Mouse (Mus musculus): ENCODE data around the gene Icam2. TPM values are rescaled to one million over a fixed set of nuclear protein-coding genes. Genes with fewer than 3 reads are reported as not detected.

The Icam2 gene
- total and polyA plus RNA-seq, 3 experiments, result 15.3 to 40.1 (median 26.7) TPM

GRCm38 (mm10) chr11:106338870-106339269 lies 49.0 kb downstream of the Icam2 start:
- no peak for DNase-seq (ENCODE audit: extremely low read depth)
- H3K4me1 ChIP-seq (ENCODE audit: control insufficient read depth in 1 of 2, insufficient read depth in 2 of 2), result peaks cover 2 to 7% of the 10 kb centered on the region in 2 experiments; a peak in 3 of 4 replicates
- H3K4me3 ChIP-seq (replicated peaks in 1 of 3; ENCODE audit: low read depth in 2 of 3, low read length in 2 of 3, poor library complexity in 1 of 3), result no peak overlapping the region

DNA sequence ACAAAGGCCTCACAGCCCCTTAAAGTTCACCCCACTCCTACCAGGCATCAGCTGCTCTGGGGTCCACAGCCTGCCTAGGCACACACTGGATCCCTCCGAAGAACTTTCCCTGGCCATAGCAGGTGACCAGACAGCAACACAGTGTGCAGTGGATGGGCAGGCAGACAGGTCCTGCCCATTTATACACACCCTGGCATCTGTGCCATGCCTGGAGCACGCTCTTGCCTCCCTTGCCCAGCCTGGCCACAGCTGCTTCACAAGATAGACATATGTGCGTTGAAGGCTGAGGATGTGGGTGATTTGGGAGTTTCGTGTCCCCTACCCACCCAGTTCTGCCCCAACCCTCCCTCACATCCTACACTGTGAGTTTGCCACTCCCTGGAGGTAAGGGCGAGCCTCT lies 49.8 kb downstream of the Icam2 start:
- peaks cover 51% of the 10 kb centered on the region for H3K27me3 ChIP-seq (replicated peaks)
- dilution Hi-C loops (cut with MboI; ENCODE audit: extremely low pct_ligation_motif_present, extremely low pct_unique_long_range_greater_than_20kb, low sequenced_read_pairs), result no loop called here
- no peak overlapping the region for H3K4me3 ChIP-seq (replicated peaks in 1 of 3; ENCODE audit: low read depth in 2 of 3, low read length in 2 of 3, poor library complexity in 1 of 3)
- H3K27ac ChIP-seq (ENCODE audit: insufficient read depth, low read depth), result no peak overlapping the region
- DNase-seq (ENCODE audit: extremely low read depth), result no peak
- H3K79me2 ChIP-seq (replicated peaks; ENCODE audit: control insufficient read depth, extremely low read depth, insufficient read depth, poor library complexity, severe bottlenecking), result no peaks in the 10 kb centered on the region
- H3K4me1 ChIP-seq (ENCODE audit: control insufficient read depth in 1 of 2, insufficient read depth in 2 of 2), result peaks cover 2 to 7% of the 10 kb centered on the region in 2 experiments; a peak in 3 of 4 replicates
- no peak overlapping the region for H3K9ac ChIP-seq (ENCODE audit: insufficient read depth, low read depth)
- in situ Hi-C loops (cut with MboI; ENCODE audit: low pct_ligation_motif_present, low pct_unique_long_range_greater_than_20kb, low sequenced_read_pairs), result no loop called here
- H3K4me2 ChIP-seq (ENCODE audit: insufficient read depth, low read depth, poor library complexity, severe bottlenecking), result no peak overlapping the region
- H3K36me3 ChIP-seq (replicated peaks in 1 of 2; ENCODE audit: control insufficient read depth in 1 of 2, insufficient read depth in 1 of 2, low read length in 1 of 2), result no peaks in the 10 kb centered on the region
- no peak for TF ChIP-seq KAT2A (IDR thresholded peaks at IDR 0.05; ENCODE audit: insufficient replicate concordance, low read length)
- TF ChIP-seq NRF1 (IDR thresholded peaks at IDR 0.05; ENCODE audit: low read depth, low read length), result no peak
- no peak for TF ChIP-seq ELF1 (IDR thresholded peaks at IDR 0.05; ENCODE audit: low read depth, low read length)
- no peak for TF ChIP-seq MYC (IDR thresholded peaks at IDR 0.05; ENCODE audit: low read depth, low read length)
- no peak for TF ChIP-seq USF2 (conservative IDR thresholded peaks at IDR 0.05; ENCODE audit: low read depth, low read length)
- no peak for TF ChIP-seq RAD21 (IDR thresholded peaks at IDR 0.05; ENCODE audit: low read depth, low read length)
- TF ChIP-seq NELFE (IDR thresholded peaks at IDR 0.05; ENCODE audit: low read depth, low read length), result no peak
- TF ChIP-seq E2F4 (IDR thresholded peaks at IDR 0.05; ENCODE audit: insufficient replicate concordance, low read depth, low read length), result no peak
- TF ChIP-seq SIN3A (IDR thresholded peaks at IDR 0.05; ENCODE audit: low read length), result no peak
- no peak for TF ChIP-seq JUND (conservative IDR thresholded peaks at IDR 0.05; ENCODE audit: low read depth, low read length)
- TF ChIP-seq ZC3H11A (IDR thresholded peaks at IDR 0.05; ENCODE audit: low read depth, low read length), result no peak
- no peak for TF ChIP-seq TBP (conservative IDR thresholded peaks at IDR 0.05; ENCODE audit: low read depth, low read length)
- no peak for TF ChIP-seq POLR2AphosphoS2 (IDR thresholded peaks at IDR 0.05; ENCODE audit: low read depth, low read length)
- no peak for TF ChIP-seq ETS1 (conservative IDR thresholded peaks at IDR 0.05; ENCODE audit: low read depth, low read length)
- no peak for TF ChIP-seq PAX5 (IDR thresholded peaks at IDR 0.05; ENCODE audit: low read length)
- H3K9me3 ChIP-seq (replicated peaks; ENCODE audit: low read length), result peaks cover 5% of the 10 kb centered on the region

More at GRCm38 (mm10) chr11:106338870-106339269, 49.0 kb downstream of the Icam2 start:
- no peaks in the 10 kb centered on the region for H3K79me2 ChIP-seq (replicated peaks; ENCODE audit: control insufficient read depth, extremely low read depth, insufficient read depth, poor library complexity, severe bottlenecking)
- in situ Hi-C loops (cut with MboI; ENCODE audit: low pct_ligation_motif_present, low pct_unique_long_range_greater_than_20kb, low sequenced_read_pairs), result no loop called here
- no peak overlapping the region for H3K9ac ChIP-seq (ENCODE audit: insufficient read depth, low read depth)
- H3K9me3 ChIP-seq (replicated peaks; ENCODE audit: low read length), result peaks cover 5% of the 10 kb centered on the region
- dilution Hi-C loops (cut with MboI; ENCODE audit: extremely low pct_ligation_motif_present, extremely low pct_unique_long_range_greater_than_20kb, low sequenced_read_pairs), result no loop called here
- H3K4me2 ChIP-seq (ENCODE audit: insufficient read depth, low read depth, poor library complexity, severe bottlenecking), result no peak overlapping the region
- H3K27ac ChIP-seq (ENCODE audit: insufficient read depth, low read depth), result no peak overlapping the region
- peaks cover 57% of the 10 kb centered on the region for H3K27me3 ChIP-seq (replicated peaks)
- H3K36me3 ChIP-seq (replicated peaks in 1 of 2; ENCODE audit: control insufficient read depth in 1 of 2, insufficient read depth in 1 of 2, low read length in 1 of 2), result no peaks in the 10 kb centered on the region
- TF ChIP-seq ELF1 (IDR thresholded peaks at IDR 0.05; ENCODE audit: low read depth, low read length) (no peak), ZC3H11A (IDR thresholded peaks at IDR 0.05; ENCODE audit: low read depth, low read length) (no peak), MAZ (IDR thresholded peaks at IDR 0.05; ENCODE audit: low read depth, low read length) (no peak), ETS1 (conservative IDR thresholded peaks at IDR 0.05; ENCODE audit: low read depth, low read length) (no peak), PAX5 (IDR thresholded peaks at IDR 0.05; ENCODE audit: low read length) (no peak), USF2 (conservative IDR thresholded peaks at IDR 0.05; ENCODE audit: low read depth, low read length) (no peak), ZKSCAN1 (IDR thresholded peaks at IDR 0.05; ENCODE audit: borderline replicate concordance, low read depth, low read length) (no peak), EP300 (IDR thresholded peaks at IDR 0.05; ENCODE audit: low read length) (no peak), HCFC1 (IDR thresholded peaks at IDR 0.05; ENCODE audit: low read depth, low read length) (no peak), CTCF (conservative IDR thresholded peaks at IDR 0.05 in 1 of 2, IDR thresholded peaks at IDR 0.05 in 1 of 2; ENCODE audit: low read depth in 2 of 2, low read length in 2 of 2) (no peak), ZNF384 (IDR thresholded peaks at IDR 0.05; ENCODE audit: low read depth, low read length) (no peak), MEF2A (IDR thresholded peaks at IDR 0.05; ENCODE audit: borderline replicate concordance, low read depth, low read length) (no peak), POLR2AphosphoS2 (IDR thresholded peaks at IDR 0.05; ENCODE audit: low read depth, low read length) (no peak), RAD21 (IDR thresholded peaks at IDR 0.05; ENCODE audit: low read depth, low read length) (no peak), MYC (IDR thresholded peaks at IDR 0.05; ENCODE audit: low read depth, low read length) (no peak), GABPA (IDR thresholded peaks at IDR 0.05; ENCODE audit: insufficient replicate concordance, low read depth, low read length) (no peak), JUND (conservative IDR thresholded peaks at IDR 0.05; ENCODE audit: low read depth, low read length) (no peak), IRF4 (IDR thresholded peaks at IDR 0.05; ENCODE audit: low read depth, low read length) (no peak), USF1 (IDR thresholded peaks at IDR 0.05; ENCODE audit: low read depth, low read length) (no peak), MAFK (IDR thresholded peaks at IDR 0.05; ENCODE audit: insufficient replicate concordance, low read length) (no peak)
